Mouse (Mus musculus): Measurements from ENCODE around the gene Polr2e. TPM values are rescaled to one million over a fixed set of nuclear protein-coding genes. Genes with fewer than 3 reads are reported as not detected.

Gene Polr2e
- polyA plus RNA-seq, 1 experiment from 2014 or later, result 255 TPM

DNA sequence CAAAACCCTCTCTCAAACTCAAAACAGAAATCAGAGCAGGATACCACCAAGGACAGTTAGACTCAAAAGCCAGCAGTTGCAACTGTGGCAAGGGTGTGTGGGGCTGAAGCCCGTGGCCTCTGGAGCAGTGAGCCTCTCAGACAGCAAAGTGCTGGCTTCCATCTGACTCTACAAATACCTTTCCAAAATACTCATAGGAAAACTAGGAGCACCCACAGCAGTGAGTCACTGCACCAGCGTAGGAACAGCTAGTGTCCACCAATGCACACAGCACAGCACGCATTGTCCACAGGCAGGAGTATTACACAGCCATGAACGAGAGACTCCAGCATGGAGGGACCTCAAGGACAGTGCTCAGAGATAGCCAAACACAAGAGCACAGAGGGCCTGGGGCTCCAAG, 36.8 kb upstream of the Polr2e start:
- peaks cover 29% of the 10 kb centered on the region for H3K36me3 ChIP-seq (ENCODE audit: control insufficient read depth, insufficient read depth, low read length)
- no peak overlapping the region for H3K4me2 ChIP-seq (ENCODE audit: low read length)
- no peak for ATAC-seq (replicated peaks; ENCODE audit: low FRiP score, low TSS enrichment, low read depth)
- H3K4me1 ChIP-seq (replicated peaks; ENCODE audit: control insufficient read depth, insufficient read depth, low read length), result peaks cover 10% of the 10 kb centered on the region
- no peak overlapping the region for H3K9ac ChIP-seq (ENCODE audit: low read length)
- no peaks in the 10 kb centered on the region for H3K27me3 ChIP-seq (replicated peaks; ENCODE audit: control insufficient read depth, insufficient read depth, low read length)
- WGBS, result 87% methylated on average over 4 of the region's 4 CpGs
- no peak overlapping the region for H3K27ac ChIP-seq (ENCODE audit: low read depth)
- no peak for DNase-seq (ENCODE audit: low spot score)
- H3K9me3 ChIP-seq (ENCODE audit: control insufficient read depth, low read length), result no peaks in the 10 kb centered on the region
- no peak overlapping the region for H3K4me3 ChIP-seq (ENCODE audit: low read depth, low read length)

DNA sequence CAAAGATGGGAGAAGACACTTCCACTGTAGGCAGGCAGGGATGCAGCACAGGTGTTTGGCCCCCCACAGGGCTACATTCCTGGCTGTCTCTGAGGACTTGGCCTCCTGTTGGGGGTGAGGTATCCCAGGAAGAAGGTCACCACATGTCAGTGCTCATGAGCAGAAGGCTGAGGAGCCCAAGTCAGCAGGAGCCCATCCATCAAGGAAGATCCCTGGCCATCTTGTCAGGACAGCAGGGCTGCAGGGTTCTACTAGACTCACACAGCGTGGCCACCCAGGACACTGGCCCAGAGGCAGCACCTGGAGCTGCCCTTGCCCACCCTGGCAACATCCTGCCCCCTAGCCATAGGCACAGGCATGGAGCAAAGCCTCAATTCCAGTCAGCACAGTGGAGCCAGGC, 36.3 kb upstream of the Polr2e start:
- H3K4me1 ChIP-seq (replicated peaks; ENCODE audit: control insufficient read depth, insufficient read depth, low read length), result peaks cover 13% of the 10 kb centered on the region
- DNase-seq (ENCODE audit: low spot score), result no peak
- no peaks in the 10 kb centered on the region for H3K9me3 ChIP-seq (ENCODE audit: control insufficient read depth, low read length)
- H3K4me3 ChIP-seq (ENCODE audit: low read depth, low read length), result no peak overlapping the region
- H3K9ac ChIP-seq (ENCODE audit: low read length), result no peak overlapping the region
- no peak for ATAC-seq (replicated peaks; ENCODE audit: low FRiP score, low TSS enrichment, low read depth)
- WGBS, result 57% methylated on average over 1 of the region's 1 CpGs
- H3K27me3 ChIP-seq (replicated peaks; ENCODE audit: control insufficient read depth, insufficient read depth, low read length), result no peaks in the 10 kb centered on the region
- peaks cover 25% of the 10 kb centered on the region for H3K36me3 ChIP-seq (ENCODE audit: control insufficient read depth, insufficient read depth, low read length)
- H3K27ac ChIP-seq (ENCODE audit: low read depth), result no peak overlapping the region
- no peak overlapping the region for H3K4me2 ChIP-seq (ENCODE audit: low read length)

DNA sequence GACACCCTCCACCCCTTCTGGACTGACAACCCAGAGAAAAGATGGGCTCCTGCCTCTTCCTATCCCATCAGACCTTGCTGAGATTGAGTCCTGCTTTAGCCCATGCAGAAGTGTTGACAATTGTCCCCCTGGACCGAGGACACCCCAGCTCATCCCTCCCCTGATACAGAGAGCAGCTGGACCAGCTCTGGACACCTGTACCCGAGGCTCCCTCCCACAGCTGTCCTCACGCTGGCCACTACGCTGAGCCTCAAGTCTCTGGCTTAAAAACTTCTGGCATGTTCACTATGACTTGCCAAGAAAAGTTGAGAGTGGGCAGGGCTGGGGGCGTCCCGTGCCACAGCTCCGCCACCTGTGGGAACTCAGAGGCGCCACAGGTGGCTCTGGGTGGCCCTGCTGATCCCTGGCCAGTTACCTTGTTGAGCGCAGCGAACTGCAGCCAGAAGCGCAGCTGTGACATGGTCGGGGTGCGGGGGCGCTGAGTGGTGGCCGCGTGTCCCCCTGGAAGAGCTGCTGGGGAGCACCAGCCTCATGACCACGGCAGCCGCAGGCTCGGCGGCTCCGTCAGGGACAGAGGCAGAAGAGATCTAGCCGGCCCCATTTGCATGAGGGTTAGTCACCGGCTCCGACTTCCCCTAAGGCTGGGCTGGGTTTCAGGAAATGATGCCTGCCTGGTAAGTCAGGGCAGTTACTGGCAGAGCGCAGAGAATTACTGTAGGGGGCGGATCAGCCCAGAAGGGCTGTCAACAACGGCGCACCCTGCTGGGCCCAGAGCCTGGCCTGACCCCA, 35.4 kb upstream of the Polr2e start:
- ATAC-seq (replicated peaks; ENCODE audit: low FRiP score, low TSS enrichment, low read depth) (peak; percentile 73), DNase-seq (ENCODE audit: low spot score) (peak; percentile 69)
- peak overlapping the region; percentile 41 for H3K4me2 ChIP-seq (ENCODE audit: low read length)
- H3K9ac ChIP-seq (ENCODE audit: low read length), result 0 out of 2 replicates have a peak overlapping the region, but pooled peaks have one; percentile 10
- H3K27ac ChIP-seq (ENCODE audit: low read depth), result no peak overlapping the region; the same call in 1 of the 2 replicates
- peaks cover 16% of the 10 kb centered on the region for H3K36me3 ChIP-seq (ENCODE audit: control insufficient read depth, insufficient read depth, low read length)
- H3K27me3 ChIP-seq (replicated peaks; ENCODE audit: control insufficient read depth, insufficient read depth, low read length), result no peaks in the 10 kb centered on the region
- H3K9me3 ChIP-seq (ENCODE audit: control insufficient read depth, low read length), result no peaks in the 10 kb centered on the region
- no peak overlapping the region for H3K4me3 ChIP-seq (ENCODE audit: low read depth, low read length)
- WGBS, result 22% methylated on average over 28 of the region's 28 CpGs
- peaks cover 13% of the 10 kb centered on the region for H3K4me1 ChIP-seq (replicated peaks; ENCODE audit: control insufficient read depth, insufficient read depth, low read length)

DNA sequence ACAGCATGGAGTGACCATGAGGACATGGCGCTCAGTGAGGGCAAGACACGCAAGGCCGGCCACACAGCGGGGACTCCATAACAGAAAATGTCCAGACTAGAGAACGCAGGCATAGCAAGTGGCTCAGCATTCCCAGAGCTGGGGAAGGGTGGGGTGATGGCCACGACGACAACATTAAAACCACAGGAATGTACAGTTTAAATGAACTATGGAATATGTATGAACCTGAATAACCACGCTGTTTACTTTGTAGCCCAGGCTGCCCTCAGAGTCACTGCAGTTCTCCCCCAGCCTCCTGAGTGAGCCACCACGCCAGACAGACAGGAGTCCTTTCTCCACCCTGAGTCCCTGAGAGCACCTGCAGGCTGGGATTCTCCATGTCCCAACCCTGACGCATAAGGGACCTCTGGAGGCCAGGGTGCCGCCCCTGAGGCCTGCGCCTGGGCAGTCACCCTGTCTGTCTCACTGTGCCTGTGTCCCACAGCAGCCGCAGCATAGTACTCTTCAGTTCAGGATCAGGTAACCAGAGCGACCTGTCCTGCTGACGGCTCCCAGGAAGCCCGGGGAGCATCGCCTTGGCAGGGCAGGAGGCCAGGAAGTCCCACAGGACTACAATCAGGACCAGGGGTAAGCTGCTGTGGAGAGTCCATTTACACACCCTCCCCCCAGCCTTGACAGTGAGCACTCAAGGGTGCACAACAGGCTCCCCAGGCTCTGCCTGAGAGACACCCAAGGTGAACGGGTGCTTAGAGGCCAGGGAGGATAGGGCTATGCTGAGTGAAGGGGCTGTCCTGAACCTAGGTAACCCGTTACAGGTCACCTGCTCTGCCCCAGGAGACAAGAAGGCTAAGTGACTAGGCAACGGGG, 33.3 kb upstream of the Polr2e start:
- ATAC-seq (replicated peaks; ENCODE audit: low FRiP score, low TSS enrichment, low read depth) (no peak), DNase-seq (ENCODE audit: low spot score) (no peak)
- H3K4me2 ChIP-seq (ENCODE audit: low read length), result no peak overlapping the region
- H3K9me3 ChIP-seq (ENCODE audit: control insufficient read depth, low read length), result no peaks in the 10 kb centered on the region
- H3K27ac ChIP-seq (ENCODE audit: low read depth), result no peak overlapping the region
- WGBS, result 83% methylated on average over 20 of the region's 20 CpGs
- peaks cover 13% of the 10 kb centered on the region for H3K4me1 ChIP-seq (replicated peaks; ENCODE audit: control insufficient read depth, insufficient read depth, low read length)
- no peak overlapping the region for H3K4me3 ChIP-seq (ENCODE audit: low read depth, low read length)
- no peaks in the 10 kb centered on the region for H3K27me3 ChIP-seq (replicated peaks; ENCODE audit: control insufficient read depth, insufficient read depth, low read length)
- H3K9ac ChIP-seq (ENCODE audit: low read length), result no peak overlapping the region
- peaks cover 7% of the 10 kb centered on the region; the same call in 1 of the 2 replicates for H3K36me3 ChIP-seq (ENCODE audit: control insufficient read depth, insufficient read depth, low read length)

DNA sequence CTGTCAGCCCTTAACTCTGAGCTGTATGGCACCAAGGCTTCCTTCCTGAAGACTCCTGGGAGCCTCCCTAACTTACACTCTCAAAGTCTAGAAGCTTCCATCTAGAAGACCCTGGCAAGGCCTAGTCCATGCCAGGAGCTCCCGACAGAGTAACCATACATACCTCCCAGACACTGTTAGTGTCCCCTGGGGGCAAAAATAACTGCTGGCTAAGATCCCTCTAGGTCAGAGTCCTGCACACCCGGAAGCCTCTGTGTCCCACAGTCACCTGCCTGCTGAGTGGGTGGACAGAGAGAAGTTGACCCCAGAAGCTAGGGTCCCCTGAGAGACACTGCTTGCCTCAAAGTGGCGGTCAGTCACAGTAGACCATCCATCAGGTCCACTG, 31.9 kb upstream of the Polr2e start:
- no peak for DNase-seq (ENCODE audit: low spot score)
- H3K4me1 ChIP-seq (replicated peaks; ENCODE audit: control insufficient read depth, insufficient read depth, low read length), result peaks cover 13% of the 10 kb centered on the region
- no peak overlapping the region for H3K4me3 ChIP-seq (ENCODE audit: low read depth, low read length)
- H3K4me2 ChIP-seq (ENCODE audit: low read length), result no peak overlapping the region
- H3K27me3 ChIP-seq (replicated peaks; ENCODE audit: control insufficient read depth, insufficient read depth, low read length), result no peaks in the 10 kb centered on the region
- no peak for ATAC-seq (replicated peaks; ENCODE audit: low FRiP score, low TSS enrichment, low read depth)
- peaks cover 9% of the 10 kb centered on the region for H3K36me3 ChIP-seq (ENCODE audit: control insufficient read depth, insufficient read depth, low read length)
- H3K9me3 ChIP-seq (ENCODE audit: control insufficient read depth, low read length), result no peaks in the 10 kb centered on the region
- 88% methylated on average over 3 of the region's 3 CpGs for WGBS
- H3K27ac ChIP-seq (ENCODE audit: low read depth), result peak overlapping the region; percentile 64
- 0 out of 2 replicates have a peak overlapping the region, but pooled peaks have one; percentile 10 for H3K9ac ChIP-seq (ENCODE audit: low read length)

DNA sequence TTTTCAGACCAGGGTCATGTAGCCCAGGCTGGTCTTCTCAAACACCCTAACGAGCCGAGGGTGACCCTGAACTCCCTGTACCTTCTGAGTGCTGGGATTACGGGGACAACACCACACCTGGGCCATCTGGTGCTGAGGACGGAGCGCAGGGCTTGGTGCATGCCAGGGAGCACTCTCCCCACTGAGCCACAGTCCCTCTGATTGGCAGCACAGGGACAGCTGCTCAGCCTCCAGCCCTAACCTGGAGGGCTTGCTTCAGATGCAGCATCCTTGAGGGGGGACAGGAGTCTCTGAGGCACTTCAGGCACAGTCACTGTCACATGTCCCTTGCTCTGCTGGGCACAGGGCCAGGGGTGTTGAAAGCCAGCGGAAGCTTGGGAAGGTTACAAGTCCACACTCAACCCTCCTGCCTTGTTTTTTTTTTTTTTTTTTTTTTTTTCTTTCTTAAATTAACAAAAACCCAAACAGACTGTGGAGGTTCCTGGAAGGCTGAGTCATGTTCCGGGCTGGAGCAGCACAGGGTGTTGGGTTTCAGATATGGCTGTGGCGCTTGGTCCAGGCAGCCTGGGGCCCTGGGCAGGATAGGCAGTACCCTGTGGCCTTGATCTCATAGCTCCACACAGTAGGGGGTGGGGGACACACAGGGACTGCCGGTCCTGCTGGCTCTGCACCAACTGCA, 31.4 kb upstream of the Polr2e start:
- peaks cover 11% of the 10 kb centered on the region for H3K36me3 ChIP-seq (ENCODE audit: control insufficient read depth, insufficient read depth, low read length)
- 0 out of 2 replicates have a peak overlapping the region, but pooled peaks have one; percentile 10 for H3K9ac ChIP-seq (ENCODE audit: low read length)
- ATAC-seq (replicated peaks; ENCODE audit: low FRiP score, low TSS enrichment, low read depth) (0 out of 2 replicates have a peak, but pooled peaks have one; percentile 36), DNase-seq (ENCODE audit: low spot score) (no peak)
- H3K27ac ChIP-seq (ENCODE audit: low read depth), result peak overlapping the region; percentile 64
- peaks cover 13% of the 10 kb centered on the region for H3K4me1 ChIP-seq (replicated peaks; ENCODE audit: control insufficient read depth, insufficient read depth, low read length)
- no peak overlapping the region for H3K4me3 ChIP-seq (ENCODE audit: low read depth, low read length)
- H3K4me2 ChIP-seq (ENCODE audit: low read length), result no peak overlapping the region
- WGBS, result 67% methylated on average over 9 of the region's 9 CpGs
- no peaks in the 10 kb centered on the region for H3K9me3 ChIP-seq (ENCODE audit: control insufficient read depth, low read length)
- H3K27me3 ChIP-seq (replicated peaks; ENCODE audit: control insufficient read depth, insufficient read depth, low read length), result no peaks in the 10 kb centered on the region

DNA sequence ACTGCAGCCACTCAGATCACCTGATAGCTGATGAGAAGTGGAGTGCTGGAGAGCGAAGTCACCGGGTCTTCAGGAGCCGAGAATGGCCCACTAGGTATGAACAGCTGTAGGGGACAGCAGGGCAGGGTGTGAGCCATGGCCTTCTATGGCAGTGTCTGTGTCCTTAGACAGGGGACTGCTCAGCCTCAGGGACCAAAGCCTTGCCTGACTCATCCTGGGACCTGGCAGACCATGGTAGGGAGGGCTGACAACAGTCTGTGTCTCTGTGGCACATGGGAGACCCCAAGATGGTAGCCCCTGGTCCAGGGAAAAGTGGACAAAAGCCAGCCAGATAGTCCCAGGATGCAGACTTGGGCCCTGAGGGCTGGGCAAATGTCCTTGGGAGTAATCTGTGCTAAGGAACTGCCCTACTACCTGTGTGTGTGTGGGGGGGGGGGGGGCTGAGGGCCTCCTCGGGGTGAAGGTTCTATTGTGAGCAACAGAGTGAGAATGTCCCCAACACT, 30.4 kb upstream of the Polr2e start:
- Histone ChIP-seq H3K36me3 (ENCODE audit: control insufficient read depth, insufficient read depth, low read length) (peaks cover 11% of the 10 kb centered on the region), H3K27me3 (replicated peaks; ENCODE audit: control insufficient read depth, insufficient read depth, low read length) (no peaks in the 10 kb centered on the region), H3K4me1 (replicated peaks; ENCODE audit: control insufficient read depth, insufficient read depth, low read length) (peaks cover 12% of the 10 kb centered on the region), H3K4me2 (ENCODE audit: low read length) (no peak overlapping the region), H3K4me3 (ENCODE audit: low read depth, low read length) (no peak overlapping the region), H3K9ac (ENCODE audit: low read length) (no peak overlapping the region), H3K9me3 (ENCODE audit: control insufficient read depth, low read length) (no peaks in the 10 kb centered on the region), H3K27ac (ENCODE audit: low read depth) (no peak overlapping the region)
- WGBS, result 92% methylated on average over 4 of the region's 4 CpGs
- no peak for ATAC-seq (replicated peaks; ENCODE audit: low FRiP score, low TSS enrichment, low read depth)
- DNase-seq (ENCODE audit: low spot score), result no peak

DNA sequence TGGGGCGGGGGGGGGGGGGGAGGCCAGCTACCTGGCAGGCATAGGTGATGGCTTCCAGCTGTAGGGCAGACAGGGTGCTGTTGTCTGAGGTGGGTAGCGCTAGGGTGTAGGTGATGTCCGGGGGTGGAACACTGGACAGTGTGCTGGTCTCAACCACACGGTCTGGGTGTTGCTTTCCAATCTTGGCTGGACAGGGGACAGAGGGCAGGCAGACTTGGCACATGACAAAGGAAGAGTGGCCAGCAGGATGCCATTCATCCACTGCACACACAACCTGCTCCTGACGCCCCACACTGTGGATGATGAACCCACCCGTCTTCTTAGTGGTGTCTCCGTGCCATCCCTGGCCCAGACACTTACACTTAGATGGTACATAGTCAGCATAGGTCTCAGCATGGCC, 29.7 kb upstream of the Polr2e start:
- 96% methylated on average over 6 of the region's 7 CpGs for WGBS
- H3K4me3 ChIP-seq (ENCODE audit: low read depth, low read length), result no peak overlapping the region

More for the DNA sequence above, 29.7 kb upstream of the Polr2e start:
- H3K36me3 ChIP-seq (ENCODE audit: control insufficient read depth, insufficient read depth, low read length), result peaks cover 12% of the 10 kb centered on the region
- ATAC-seq (replicated peaks; ENCODE audit: low FRiP score, low TSS enrichment, low read depth) (no peak), DNase-seq (ENCODE audit: low spot score) (no peak)
- no peak overlapping the region for H3K9ac ChIP-seq (ENCODE audit: low read length)
- peaks cover 7% of the 10 kb centered on the region for H3K4me1 ChIP-seq (replicated peaks; ENCODE audit: control insufficient read depth, insufficient read depth, low read length)
- H3K4me2 ChIP-seq (ENCODE audit: low read length), result no peak overlapping the region
- H3K9me3 ChIP-seq (ENCODE audit: control insufficient read depth, low read length), result no peaks in the 10 kb centered on the region
- no peaks in the 10 kb centered on the region for H3K27me3 ChIP-seq (replicated peaks; ENCODE audit: control insufficient read depth, insufficient read depth, low read length)
- H3K27ac ChIP-seq (ENCODE audit: low read depth), result no peak overlapping the region

All from intestine, embryonic 14.5 days (tissue).